Mouse (Mus musculus): ENCODE results near the gene Plxna1.

Gene Plxna1

DNA sequence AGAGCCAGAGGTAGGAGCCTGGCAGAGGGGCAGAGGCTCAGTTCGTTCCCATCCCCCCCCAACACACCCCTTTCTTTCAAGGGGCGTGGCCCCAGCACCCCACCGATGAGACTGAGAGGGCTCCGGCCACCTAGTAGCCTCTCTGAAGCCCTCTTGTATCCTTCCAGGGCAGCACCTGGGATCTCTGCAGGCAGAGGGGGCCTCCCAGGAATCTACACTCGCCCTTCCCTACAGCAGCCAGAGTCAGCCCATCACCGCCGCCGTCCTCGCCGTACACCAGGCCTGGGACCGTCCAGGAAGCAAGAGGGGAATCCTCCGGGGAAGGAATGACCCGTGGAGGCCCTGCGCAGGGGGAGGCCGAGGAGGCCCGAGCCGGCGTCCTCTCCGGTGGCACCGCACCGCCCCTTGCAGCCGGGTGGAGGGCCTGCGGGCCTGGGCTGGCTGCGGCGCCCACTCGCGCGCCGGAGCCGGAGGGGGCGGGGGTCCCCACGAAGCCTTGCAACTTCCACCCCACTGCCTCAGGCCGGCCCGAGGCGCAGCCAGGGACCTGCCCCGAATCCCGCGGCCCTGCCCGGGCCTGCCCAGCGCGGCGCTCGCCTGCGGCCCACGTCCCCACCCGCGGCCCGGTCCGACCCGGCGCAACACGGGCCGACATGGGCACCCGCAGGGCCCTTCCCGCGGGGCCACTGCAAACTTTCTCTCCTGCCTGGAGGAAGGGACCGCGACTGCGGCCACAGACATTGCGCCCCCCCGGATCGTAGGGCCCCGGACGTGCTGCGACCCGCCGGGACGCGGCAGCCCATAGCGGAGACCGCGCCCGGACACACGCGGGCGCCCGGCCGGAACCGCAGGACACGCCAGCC is 771 bp downstream of the Plxna1 start:
- no peak for DNase-seq (ENCODE audit: low read depth, low spot score)

DNA sequence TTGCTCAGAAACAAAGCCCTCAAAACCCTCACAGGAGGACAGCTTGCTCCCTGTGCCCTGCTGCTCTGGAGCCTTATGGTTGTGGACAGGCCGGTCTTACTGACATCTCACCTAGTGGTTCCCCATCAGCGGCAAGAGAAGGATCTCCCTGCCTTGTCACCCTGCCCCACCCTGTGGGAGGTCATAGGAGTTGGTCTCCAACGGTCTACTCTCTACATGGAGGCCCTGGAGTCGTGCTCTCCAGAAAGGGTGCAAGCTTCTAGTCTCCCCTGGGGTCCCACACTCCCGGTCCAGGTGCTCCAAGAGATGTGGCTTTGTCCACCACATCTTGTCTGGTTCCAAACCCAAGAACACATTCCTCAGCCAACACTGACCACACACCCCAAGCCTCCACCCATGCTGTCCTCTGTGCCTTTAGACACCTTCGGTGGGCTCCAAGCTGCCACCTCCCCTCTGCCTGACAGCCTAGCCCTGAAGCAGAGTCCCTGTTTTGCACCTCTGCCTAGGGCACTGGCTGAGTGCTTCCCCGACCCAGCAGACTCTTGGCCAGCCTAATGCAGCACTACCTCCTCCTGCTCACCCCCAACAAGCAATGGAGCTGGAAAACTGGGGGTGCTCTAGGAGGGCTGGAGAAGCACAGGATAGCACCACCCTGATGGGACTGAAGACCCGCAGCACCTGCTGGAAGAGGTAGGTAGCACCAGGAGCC is 1.6 kb downstream of the Plxna1 start:
- DNase-seq (ENCODE audit: low read depth, low spot score): no peak

DNA sequence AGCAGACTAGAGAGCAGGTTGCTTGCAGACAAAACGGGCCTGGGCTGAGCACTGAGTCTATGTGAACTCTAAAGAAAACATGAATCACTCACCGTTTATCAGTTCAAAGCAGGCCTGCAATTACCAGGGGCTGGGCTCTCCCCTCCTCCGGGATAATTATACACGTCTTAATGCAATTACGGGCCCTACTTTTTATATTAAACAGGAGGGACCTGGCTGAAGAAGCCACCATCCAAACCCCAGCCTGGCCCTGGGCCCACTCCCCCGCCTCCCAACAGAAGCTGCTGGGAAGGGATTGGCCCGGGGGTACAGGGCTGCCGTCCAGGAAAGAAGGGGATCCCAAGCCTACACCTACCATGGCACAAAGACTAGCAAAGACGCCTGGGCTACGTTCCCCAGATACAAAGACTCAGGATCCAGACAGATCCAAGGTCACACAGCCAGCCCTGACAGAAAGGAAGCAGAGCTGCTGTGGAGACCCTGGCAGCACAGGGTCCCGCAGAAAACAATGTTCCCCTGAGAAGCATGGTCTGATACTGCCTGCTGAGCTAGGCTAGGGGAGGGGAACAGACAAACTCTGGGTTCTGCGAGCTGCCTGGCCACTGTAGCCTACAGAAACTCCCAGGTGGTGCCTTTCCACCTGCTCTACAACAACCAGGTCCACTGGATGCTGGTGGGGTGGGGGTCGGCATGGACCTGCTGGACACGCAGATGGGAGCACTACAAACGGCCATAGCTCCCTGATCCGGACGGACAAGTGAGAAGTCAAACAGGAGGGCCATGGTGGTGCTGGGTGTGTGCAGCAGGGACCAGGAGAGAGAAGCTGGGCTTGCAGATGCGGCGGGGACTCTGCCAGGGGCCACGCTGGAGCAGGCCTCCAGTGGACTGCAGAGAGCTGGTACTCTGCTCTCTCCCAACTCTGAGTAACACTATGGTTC is 2.4 kb downstream of the Plxna1 start:
- DNase-seq (ENCODE audit: low read depth, low spot score): no peak

DNA sequence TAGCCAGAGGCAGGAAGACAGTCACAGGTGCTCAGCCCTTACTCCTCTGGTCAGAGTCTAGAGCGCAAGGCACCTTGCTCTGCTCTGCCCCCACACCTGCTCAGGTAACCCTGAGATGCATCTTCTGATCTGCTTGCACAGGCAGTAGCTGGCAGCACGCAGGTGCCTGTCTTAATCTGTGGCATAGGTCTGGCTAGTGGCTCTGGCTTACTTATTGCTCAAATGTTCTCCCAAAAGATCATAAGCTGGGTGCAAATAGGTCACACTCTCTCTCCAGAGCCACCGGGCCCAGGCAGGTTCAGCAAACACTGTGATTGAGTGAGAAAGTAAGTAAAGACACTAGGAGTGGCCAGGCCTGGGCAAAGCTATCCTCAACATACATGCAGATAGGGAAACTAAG is 3.2 kb downstream of the Plxna1 start:
- DNase-seq (ENCODE audit: low read depth, low spot score): no peak

DNA sequence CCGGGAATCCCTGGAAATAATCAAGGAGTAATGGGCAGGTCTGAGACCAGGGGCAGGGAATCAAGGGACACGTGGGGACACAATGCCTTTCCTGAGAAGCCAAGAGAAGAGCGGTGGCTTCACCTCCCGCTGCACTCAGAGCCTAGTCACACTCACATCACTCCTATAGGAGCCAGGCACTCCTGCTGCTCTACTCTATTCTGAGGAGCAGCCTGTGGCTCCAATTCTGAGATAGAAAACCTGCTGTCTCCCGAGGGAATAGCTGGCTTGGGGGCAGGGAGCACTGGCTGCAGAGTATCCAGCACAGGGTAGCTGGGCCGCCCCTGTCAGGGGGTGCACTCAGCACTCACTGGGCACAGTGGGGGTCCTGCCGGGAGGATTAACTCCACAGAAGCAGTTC is 6.8 kb downstream of the Plxna1 start:
- no peak for DNase-seq (ENCODE audit: low read depth, low spot score)

DNA sequence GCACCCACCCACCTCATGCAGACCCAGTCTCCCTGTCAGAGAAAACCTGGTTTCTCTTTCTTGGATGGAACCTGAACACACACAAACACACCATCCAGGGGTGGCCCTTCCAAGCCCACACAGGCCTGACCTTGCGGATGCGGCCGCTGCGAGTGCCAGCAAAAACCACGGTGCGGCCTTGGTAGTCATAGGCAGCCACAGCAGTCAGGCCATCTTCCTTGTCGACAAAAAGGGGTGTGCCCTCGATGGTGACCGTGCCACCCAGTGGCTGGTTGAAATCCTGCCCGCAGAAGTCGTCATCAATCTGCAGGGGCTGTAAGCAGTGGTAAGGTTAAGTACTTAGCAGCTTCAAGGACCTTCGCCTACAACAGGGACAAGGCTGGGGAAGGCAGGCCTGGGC is 7.7 kb downstream of the Plxna1 start:
- DNase-seq (ENCODE audit: low read depth, low spot score): no peak

DNA sequence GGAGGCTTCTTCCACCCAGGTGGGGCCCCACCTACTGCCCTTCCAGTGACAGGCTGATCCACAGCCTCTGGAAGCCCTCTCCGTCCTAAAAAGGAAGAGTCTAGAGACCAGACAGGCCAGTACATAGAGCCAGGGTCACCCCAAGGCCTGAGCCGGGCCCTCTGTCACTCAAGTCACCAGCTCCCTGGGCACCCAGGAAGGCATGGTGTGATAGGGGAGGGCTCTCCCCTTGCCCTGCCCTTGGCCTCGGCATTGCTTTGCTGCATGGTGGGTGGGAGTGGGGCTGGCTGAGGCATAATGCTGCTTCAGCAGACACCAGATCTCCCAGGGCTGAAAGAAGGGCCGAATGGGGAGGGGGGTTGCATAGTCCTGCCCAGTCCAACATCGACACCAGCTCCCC is 8.3 kb downstream of the Plxna1 start:
- no peak for DNase-seq (ENCODE audit: low read depth, low spot score)

DNA sequence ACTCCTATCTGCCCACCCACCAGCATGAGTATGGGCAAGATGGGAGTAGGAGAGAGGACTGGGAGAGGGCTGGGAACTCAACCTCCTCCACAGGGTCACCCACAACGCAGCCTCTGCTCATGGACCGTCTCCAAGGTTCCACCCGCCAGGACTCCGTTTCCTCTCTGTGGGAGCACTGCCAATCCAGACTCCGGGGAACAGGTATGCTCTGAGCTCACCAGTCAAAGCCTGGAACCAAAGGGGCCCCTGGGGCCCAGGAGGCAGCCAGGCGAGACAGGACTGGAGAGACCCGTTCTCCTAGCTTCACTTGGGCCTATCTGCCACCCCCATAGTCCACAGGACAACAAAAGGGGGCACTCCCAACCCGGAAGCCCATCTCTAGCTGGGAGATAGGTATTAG is 9.3 kb downstream of the Plxna1 start:
- DNase-seq (ENCODE audit: low read depth, low spot score): no peak

DNA sequence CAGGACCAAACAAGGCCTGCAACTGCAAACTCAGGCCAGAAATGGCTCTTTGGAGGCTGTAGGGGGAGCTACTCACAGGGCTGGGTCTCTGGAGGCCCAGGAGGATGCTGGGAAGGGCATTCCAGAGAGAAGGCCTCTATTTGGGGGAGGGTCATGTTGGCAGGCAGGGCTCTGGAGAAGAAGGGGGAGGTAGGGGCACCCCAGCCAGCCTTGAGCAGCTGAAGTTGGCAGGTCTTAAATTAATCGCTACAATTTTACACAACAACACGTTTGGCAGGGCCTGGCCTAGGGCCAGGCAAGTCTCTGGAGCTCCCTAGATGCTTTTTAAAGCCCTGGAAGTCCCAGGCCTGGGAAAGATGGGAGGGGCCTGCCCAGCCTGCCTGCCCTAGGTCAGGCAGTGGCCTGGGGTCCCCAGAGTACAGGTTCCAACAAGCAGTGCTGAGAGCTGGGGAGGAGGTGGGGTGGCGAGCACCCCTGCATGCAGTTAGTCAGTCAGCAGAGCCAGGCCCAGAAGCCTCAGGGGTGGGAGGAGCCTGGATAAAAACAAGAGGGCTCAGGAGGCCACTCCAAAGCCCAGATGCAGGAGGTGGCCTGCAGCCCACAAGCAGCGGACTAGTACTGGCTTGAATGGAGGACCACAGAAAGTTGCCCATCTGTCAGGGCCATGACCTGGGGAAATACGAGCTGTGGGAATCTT is 10.8 kb downstream of the Plxna1 start:
- DNase-seq (ENCODE audit: low read depth, low spot score): peak; percentile 46

DNA sequence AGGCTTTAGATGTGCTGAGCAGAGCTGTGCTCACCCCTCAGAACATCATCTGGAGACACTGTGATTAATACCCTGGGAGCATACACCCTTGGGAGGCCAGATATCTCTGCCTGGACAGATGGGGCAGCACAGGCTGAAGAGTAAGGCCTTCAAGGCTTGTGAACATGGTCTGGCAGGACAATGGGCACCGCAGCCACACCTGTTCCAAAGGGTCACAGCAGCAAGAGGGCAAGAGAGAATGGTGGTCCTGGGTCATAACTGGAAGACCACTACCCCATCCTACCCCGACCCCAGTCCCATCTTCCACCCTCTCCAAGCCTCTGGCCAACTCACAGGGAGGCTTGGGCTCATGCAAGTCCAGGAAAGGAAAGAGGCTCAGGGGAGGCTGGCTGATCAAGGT is 11.9 kb downstream of the Plxna1 start:
- no peak for DNase-seq (ENCODE audit: low read depth, low spot score)

DNA sequence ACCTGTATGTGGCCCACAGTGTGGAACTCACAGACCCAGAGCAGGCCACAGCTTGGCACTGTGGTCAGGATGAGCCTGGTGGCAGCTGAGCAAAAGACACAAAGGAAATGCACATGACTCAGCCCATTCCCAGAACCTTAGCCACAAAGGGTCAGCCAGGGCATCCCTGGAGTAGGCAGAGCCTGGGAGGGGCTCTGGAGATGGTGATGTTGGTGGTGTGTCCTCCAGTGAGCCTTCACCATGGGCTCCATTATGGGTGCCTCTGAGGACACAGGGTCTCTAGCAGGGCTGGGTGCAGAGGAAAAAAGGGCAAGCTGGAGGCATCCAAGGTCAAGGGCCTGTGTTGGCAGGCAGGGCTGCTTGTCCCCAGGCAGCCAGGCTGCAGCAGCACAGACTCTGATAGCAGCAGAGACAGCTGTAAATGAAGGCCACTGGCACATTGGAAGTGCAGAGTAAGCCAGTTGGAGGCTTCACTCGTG is 12.3 kb downstream of the Plxna1 start:
- no peak for DNase-seq (ENCODE audit: low read depth, low spot score)

DNA sequence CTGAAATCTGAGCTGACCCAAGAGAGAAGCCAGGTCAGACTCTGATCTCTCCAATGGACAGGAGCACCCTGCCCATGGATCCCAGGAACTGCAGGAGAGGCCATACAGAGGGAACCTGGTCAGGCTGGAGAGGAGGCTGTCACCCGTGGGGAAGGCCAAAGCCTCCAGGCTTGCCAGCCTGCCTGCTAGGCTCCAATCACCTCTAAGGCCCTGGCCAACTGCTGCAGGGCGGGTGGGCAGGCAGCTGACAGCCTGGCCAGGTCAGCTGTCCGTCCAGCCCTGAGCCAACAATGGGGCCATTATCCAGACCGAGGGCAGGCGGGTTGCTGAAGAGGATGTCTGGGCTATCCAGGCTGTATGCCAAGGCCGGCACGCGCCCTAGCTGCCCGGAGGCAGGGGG is 14.1 kb downstream of the Plxna1 start:
- no peak for DNase-seq (ENCODE audit: low read depth, low spot score)

DNA sequence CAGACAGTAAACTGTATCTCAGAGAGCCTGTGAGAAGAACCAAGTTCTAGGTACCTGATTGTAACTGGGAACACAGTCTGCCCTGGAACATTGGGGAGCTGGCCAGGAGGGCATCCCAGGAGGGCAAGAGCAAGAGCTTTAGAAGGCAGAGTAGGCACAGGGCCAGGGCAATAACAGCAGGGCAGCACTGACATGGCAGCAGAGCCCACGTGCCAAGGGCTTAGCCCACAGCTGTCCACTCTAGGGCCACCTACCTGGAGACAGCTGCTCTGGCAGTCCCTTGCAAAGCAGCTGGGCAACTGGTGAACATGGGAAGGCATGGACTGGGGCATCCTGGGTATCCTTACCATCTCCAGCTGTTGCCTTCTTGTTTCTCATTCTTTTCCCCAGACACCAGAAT is 14.6 kb downstream of the Plxna1 start:
- DNase-seq (ENCODE audit: low read depth, low spot score): no peak

DNA sequence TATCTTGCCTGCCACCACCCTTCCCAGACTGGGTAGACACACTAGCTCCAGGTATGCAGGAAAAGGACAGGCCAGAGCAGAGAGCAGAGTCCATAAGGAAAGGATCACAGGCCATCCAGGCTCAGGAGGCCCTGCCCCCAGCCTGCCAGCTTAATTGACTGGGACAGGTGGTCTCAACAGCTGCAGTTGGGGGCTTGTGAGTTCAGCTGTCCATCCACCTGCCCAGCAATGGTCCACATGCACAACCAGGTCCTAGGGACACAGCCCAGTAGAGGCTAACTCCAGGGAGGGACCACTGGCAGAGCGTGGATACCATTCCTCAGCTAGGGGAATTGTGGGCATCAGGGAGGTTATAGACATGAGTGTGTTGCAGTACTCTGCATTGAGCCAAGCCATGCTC is 16.6 kb downstream of the Plxna1 start:
- no peak for DNase-seq (ENCODE audit: low read depth, low spot score)

DNA sequence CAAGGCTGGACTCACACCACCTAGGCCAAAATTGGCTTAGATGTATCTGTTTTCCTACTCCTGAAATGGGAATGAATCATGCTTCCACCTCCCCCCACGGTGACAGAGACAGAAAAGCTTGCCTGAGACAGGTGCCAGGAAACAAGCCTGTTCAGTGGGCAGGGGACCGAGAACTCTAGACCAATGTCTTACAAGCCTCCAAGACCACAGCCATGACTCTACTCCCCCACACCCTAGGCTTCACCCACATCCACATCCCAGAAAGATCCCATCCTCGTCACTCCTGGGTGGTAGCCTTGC is 17.0 kb downstream of the Plxna1 start:
- no peak for DNase-seq (ENCODE audit: low read depth, low spot score)

DNA sequence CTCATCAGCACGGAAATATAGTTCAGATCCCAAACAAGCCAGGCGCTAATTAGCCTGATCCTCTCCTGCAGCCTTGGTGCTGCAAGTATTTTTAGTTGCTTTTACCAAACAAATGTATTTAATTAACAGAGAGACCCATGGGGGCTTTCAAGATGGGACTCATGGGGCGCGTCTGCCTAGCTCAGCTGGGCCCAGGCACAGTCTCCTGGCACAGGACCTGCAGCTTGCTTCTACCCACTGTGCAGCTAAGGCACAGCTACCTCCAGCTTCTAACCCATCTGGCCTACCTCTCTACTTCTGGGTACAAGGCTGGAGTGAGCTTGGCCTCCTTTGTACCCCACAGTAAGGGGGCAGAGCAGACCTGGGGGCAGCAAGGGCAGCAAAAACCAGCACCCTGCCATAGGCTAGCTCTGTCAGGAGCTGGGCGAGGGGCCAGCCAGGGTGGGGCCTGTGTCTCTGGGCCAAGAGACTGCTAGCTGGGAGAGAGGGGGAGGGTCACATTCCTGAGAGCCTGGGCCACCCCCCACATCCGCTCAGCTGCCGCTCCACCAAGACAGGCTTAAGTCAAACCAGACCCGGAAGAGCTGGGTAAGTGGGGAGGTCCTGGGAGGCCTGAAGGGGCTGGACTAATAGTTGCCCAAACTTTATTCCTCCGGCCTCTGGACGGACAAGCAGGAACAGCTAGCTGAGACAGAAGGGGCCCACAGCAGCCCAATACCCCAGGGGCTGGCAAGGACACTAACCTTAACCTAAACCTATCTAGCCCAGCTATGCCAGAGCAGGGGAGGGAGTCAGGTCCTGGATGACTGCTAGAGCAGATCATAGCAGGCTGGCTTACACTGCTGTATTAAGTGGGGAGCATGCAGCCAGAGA is 17.6 kb downstream of the Plxna1 start:
- DNase-seq (ENCODE audit: low read depth, low spot score): peak; percentile 73

DNA sequence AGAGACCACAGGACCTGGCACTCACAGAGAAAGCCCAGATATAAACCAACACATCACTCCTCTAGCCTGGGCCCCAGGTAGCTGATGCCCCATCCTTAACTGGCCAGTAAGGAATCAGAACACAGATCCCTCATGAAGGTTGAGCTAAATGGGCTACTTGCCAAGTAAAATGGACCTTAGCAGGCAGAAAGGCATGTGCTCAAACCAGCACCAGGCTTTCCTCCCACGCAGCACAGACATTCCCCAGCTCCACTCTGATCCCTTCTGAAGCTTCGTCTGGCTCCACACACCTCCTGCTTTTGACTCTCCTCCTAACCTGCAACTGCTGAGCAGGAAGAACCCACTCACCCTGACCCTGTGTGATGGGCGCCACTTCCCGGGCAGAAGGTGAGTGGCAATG is 20.4 kb downstream of the Plxna1 start:
- no peak for DNase-seq (ENCODE audit: low read depth, low spot score)

DNA sequence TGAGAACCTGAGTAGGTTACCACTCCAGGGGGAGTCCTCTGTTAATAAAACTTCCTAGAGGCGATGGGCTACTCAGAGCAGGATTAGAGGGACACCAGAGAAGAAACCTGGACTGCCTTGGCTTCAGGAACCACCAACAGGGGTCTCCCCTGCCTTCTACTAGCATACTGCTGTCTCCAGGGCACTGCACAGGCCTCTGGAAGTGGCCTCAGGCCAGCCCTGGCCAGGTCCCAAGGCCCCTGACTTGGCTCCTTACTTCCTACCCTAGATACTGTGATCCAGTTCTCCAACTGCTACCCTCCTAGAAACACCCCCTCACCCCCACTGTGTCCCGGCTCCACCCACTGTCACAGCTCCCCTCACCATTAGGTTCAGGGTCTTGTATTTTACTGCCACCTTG is 23.0 kb downstream of the Plxna1 start:
- no peak for DNase-seq (ENCODE audit: low read depth, low spot score)

DNA sequence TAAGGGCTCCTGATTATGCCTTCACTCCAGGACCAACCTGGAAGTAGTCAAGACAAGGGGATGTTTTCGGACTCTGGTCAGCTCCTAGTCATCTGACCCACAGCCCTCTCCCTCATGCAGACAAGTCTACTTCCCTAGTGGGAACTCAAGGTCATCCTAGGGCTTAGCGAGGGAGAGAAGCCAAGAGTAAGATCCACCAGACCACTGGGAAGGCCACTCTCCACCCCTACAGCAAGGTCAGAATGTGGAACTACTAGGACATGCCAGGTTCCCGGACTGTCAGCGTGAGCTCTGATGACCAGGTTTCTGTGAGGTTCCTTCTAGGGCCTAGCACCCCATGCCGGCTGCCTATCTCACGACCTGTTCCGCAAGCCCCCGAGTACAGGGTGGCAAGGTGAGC is 23.7 kb downstream of the Plxna1 start:
- DNase-seq (ENCODE audit: low read depth, low spot score): no peak

DNA sequence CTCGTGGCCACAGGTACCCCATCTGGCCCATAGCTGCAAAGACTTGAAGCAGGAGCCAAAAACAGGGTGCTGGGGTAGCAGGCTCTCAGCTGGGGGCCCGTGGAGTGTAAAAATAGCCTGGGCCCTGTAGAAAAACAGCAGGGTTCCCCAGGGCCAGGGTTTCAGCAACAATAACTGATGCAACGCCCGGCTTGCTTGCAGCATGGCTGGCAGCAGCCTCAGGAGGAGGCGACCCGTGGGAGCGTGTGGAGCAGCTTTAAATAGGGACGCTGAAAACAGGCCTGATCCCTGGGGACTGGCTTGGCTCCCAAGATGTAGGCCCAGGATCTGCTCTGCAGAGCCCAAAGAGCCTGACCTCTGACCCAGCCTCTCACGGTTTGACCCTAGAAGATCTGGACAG is 24.8 kb downstream of the Plxna1 start:
- no peak for DNase-seq (ENCODE audit: low read depth, low spot score)
